Mouse (Mus musculus) macrophage (primary cell): ENCODE data around the gene Aff1. TPM values are rescaled to one million over a fixed set of nuclear protein-coding genes. Genes with fewer than 3 reads are reported as not detected.

Source experiments
- H3K27ac ChIP-seq: fragments of 350-480 bp; formaldehyde crosslinking; 2 replicates; pipeline ENCODE4 v1.9.0; 2021
- H3K36me3 ChIP-seq: fragments of 350-480 bp; formaldehyde crosslinking; 2 replicates; pipeline ENCODE4 v1.9.0; 2021; ENCODE audit errors: inconsistent target
- H3K4me3 ChIP-seq: fragments of 350-480 bp; formaldehyde crosslinking; 2 replicates; pipeline ENCODE4 v1.9.0; 2021; ENCODE audit errors: inconsistent target
- H3K79me2 ChIP-seq: fragments of 350-480 bp; formaldehyde crosslinking; 2 replicates; pipeline ENCODE4 v1.9.0; 2021; ENCODE audit errors: inconsistent target
- WGBS: methylation state at CpG from one replicate; pipeline ENCODE4 v1.1.7; 2026; ENCODE audit warnings: inconsistent platforms; ENCODE audit not compliant: missing documents; 5-methylcytosine and 5-hydroxymethylcytosine counted together
- polyA plus RNA-seq: library from polyadenylated mRNA; stranded (reverse); fragments of 250-400 nt; gene quantifications from 3 replicates; pipeline ENCODE4 v1.2.4, GENCODE M21; 2018; ENCODE audit warnings: inconsistent platforms
- total RNA-seq, 78 experiments: library from RNA; depleted of rRNA; stranded (reverse); fragments of 250-400 nt; gene quantifications; 1 replicate in 9 of 78; 2 replicates in 24 of 78; 3 replicates in 43 of 78; 4 replicates in 2 of 78; pipeline ENCODE4 v1.2.4; 2018; ENCODE audit warnings: inconsistent platforms in 56 of 78

Aff1 gene
- 100 to 1,000 TPM; 203 to 938 (median 276) TPM for total RNA-seq (2018; cell fraction: chromatin; rRNA removed)
- total RNA-seq (2018; cell fraction: cytosol; rRNA removed), result 100 to 1,000 TPM in 8 of 26 experiments, 10 to 100 TPM in 18; 80.4 to 132 (median 93.2) TPM
- total RNA-seq (2018; cell fraction: nucleus; rRNA removed), result 100 to 1,000 TPM; 134 to 711 (median 191) TPM
- 46.6 to 51.5 TPM (median 46.7 TPM) in 3 replicates for polyA plus RNA-seq

DNA sequence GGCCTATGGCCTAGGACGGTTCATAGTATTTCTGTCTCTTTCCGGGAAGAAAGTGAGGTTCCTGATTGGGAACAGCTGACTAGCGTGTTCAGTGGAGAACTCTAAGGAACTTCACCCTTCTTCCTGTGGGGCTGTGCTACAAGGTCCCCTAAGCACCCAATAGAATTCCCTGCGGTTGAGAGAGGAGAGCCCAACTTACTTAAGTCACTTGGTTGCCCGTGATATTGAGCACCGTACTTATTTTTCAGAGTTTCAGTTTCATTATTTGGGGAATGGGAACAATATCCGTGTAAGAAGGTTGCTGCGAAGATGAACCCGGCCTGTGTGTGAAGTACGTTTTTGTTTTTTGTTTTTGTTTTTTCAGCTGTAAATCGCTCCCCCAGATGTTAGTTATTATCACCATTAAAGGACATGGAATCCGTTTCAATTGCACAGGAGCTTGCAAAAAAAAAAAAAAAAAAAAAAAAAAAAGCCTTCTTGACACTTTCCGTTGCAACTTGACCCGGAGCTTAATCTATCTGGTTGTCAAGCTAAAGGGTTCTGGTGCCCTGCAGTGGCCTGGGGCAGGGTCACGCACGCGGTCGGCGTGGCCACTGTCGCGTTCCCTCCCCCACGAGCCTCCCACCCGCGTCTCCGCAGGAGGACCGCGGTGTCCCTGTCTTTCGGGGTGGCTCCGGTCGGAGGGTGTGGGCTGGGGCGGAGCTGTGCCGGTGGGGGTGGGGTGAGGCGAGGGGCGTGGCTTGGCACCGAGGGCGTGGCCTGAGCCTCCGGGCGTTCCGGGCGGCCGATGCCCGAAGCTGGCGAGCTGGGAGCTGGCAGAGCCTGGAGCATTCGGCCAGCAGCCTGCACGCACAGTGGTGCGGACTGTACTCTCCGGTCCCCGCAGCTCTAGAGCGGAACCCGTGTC is at the start of gene Aff1:
TSS of gene Aff1 (plus strand) at position 751 of the 907 bp plus-strand sequence.
- 1% methylated on average over 48 of the region's 50 CpGs for WGBS
- Histone ChIP-seq H3K27ac (peak within 1 kb of the TSS; percentile 82), H3K36me3 (no peaks in the 10 kb centered on the region), H3K79me2 (peaks cover 47% of the 10 kb centered on the region), H3K4me3 (peak within 1 kb of the TSS; percentile 91)

DNA sequence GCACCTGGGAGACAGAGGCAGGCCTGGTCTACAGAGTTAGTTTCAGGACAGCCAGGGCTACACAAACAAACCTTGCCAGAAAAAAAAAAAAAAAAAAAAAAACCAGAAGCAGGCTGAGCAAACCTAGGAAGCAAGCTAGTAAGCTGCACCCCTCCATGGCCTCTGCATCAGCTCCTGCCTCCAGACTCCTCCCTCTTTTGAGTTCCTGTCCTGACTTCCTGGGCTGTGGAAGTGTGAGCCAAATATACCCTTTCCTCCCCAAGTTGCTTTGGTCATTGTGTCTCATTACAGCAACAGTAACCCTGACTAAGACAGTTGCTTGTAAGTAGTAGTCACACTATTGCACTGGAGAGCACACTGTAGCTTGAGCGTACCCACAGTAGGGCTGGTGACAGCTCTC is 48.0 kb upstream of the Aff1 start:
- Histone ChIP-seq H3K27ac (peak overlapping the region; percentile 74), H3K4me3 (no peak overlapping the region)
- 91% methylated on average over 1 of the region's 1 CpGs for WGBS

DNA sequence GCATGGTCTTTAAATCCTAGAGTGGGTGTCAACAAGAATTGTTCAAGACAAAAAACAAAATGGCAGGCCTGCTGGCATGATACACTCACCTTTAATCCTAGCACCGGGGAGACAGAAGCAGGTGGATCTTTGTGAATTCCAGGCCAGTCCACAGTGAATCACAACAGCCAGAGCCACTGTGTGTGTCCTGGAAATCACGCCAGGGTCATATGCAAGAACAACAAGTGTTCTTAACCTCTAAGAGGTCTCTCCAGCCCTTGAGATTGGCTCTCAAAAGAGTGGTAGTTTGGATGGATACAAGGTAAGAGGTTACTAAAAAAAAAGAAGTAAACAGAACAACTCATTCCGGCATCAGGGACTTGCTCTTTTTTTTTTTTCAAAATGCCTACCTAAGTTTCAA is 44.9 kb upstream of the Aff1 start:
- no peak overlapping the region for H3K27ac ChIP-seq
- H3K4me3 ChIP-seq, result no peak overlapping the region
- no peaks in the 10 kb centered on the region for H3K36me3 ChIP-seq
- WGBS, result 92% methylated on average over 3 of the region's 3 CpGs
- H3K79me2 ChIP-seq, result no peaks in the 10 kb centered on the region

More for the DNA sequence above, 48.0 kb upstream of the Aff1 start:
- Histone ChIP-seq H3K79me2 (no peaks in the 10 kb centered on the region), H3K36me3 (no peaks in the 10 kb centered on the region)

DNA sequence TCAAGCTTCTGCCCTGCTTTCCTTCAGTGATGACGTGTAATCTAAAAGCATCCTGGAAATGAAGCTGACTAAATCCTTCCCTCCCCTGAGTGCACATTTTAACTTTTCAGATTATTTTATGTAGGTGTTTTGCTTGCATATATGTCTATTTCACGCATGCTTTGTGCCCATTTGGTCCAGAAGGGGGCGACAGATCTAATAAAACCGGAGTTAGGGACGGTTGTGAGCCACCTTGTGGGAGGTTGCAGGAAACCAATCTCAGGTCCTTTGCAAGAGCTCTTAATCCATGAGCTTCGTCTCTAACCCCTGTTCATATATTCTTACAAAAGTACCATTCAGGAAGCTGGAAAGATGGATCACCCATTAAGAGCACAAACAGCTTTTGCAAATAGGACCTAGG is 37.9 kb upstream of the Aff1 start:
- WGBS, result 49% methylated on average over 6 of the region's 6 CpGs
- no peaks in the 10 kb centered on the region for H3K36me3 ChIP-seq
- no peak overlapping the region for H3K27ac ChIP-seq
- H3K79me2 ChIP-seq, result no peaks in the 10 kb centered on the region
- H3K4me3 ChIP-seq, result no peak overlapping the region

DNA sequence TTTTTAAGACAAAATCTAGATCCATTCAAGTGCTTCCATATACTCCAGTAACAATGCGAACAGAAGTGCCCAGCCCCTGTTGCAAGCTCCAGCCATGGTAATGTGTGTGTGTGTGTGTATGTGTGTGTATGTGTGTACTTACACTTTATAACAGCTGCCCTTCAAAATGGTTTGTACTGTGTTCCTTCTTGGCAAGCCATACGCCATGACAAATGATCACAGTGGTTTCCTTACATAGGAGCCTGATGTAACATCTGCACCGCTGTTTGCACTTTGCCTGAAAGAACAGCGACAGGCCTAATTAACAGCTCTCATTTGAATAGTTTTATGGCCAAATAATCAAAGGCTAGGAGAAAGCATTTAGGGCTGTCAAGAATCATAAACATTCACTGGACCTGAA is 37.4 kb upstream of the Aff1 start:
- H3K36me3 ChIP-seq, result no peaks in the 10 kb centered on the region
- H3K27ac ChIP-seq, result no peak overlapping the region
- WGBS, result 70% methylated on average over 4 of the region's 4 CpGs
- H3K79me2 ChIP-seq, result no peaks in the 10 kb centered on the region
- H3K4me3 ChIP-seq, result no peak overlapping the region

DNA sequence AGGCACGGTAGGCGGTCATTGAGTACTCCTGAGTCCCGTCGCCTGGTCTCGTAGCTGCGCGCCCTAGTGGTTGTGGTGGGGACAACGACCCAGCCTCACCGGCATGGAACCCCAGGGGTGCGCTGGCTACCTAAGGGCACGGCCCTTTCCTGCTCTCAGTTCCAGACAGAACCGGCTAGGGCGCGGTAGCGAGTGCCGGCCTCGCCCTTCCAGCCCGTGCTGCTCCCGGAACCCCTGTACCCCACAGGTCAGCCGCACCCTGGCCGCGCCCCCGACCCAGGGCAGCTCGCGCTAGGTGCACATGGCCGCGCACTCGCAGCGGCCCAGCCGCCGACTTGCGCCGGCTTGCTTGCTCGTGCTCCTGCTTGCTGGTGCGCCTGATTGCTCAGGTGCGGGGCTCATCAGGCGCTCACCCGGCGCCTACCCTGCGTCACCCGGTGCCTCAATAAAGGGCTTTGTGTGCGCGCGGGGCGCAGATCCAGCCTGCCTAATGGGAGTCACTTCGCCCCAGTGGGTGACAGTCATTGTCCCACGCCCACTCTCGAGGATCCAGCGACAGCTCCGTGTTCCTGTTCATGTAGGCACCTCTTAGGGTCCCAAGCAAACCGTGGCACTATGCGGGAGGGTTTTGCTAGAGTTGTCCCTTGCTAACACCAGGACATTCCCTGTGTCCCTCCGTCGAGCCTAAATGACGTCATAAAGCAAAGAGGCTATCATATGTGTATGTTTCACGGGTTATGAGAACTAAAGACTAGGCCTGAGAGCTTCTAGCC is 36.6 kb upstream of the Aff1 start, which contains the start of gene 1700016H13Rik:
TSS of gene 1700016H13Rik (minus strand) at position 665 of the 773 bp plus-strand sequence.
- 6% methylated on average over 54 of the region's 56 CpGs for WGBS

DNA sequence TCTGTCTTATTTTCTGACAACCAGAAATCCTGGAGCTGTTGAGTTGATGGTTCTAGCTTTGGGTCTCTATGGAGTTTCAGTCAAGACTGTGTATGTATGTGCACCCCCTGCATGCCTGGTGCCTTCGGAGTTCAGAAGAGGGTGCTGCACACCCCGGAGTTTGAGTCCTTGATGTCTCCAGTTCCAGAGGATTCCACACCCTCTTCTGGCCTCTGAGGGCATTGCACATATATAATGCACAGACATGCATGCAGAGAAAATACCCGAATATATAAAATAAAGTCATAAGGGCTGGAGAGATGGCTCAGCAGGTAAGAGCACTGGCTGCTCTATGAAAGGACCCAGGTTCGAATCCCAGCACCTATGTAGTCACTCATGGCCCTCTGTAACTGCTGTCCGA is 33.3 kb upstream of the Aff1 start:
- Histone ChIP-seq H3K36me3 (no peaks in the 10 kb centered on the region), H3K4me3 (no peak overlapping the region), H3K79me2 (no peaks in the 10 kb centered on the region), H3K27ac (no peak overlapping the region)
- 72% methylated on average over 5 of the region's 5 CpGs for WGBS

More for the DNA sequence above, 36.6 kb upstream of the Aff1 start, which contains the start of gene 1700016H13Rik:
- no peaks in the 10 kb centered on the region for H3K79me2 ChIP-seq
- peak within 1 kb of the TSS; percentile 12; the same call in 1 of the 2 replicates for H3K4me3 ChIP-seq
- H3K27ac ChIP-seq, result no peak within 1 kb of the TSS
- H3K36me3 ChIP-seq, result no peaks in the 10 kb centered on the region

DNA sequence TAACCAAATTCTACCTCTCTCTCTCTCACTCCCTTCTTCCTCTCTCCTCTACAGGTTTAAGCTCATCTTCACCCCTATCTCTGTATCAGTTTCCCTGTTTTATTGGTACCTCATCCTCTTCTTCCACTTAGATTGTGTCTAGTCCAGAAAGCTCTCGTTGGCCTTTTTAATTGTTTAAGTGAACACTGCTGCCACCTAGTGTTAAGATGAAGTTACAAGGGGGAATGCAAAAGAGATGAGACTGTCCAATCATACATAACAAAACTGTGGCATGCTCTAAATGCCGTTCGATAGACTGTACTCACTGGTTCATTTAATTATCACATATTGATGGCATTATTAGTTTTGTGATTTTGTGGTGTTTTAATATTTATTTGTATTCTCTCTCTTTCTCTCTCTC is 32.6 kb upstream of the Aff1 start:
- no peak overlapping the region for H3K4me3 ChIP-seq
- no peaks in the 10 kb centered on the region for H3K79me2 ChIP-seq
- WGBS, result 30% methylated on average over 3 of the region's 3 CpGs
- H3K27ac ChIP-seq, result no peak overlapping the region
- no peaks in the 10 kb centered on the region for H3K36me3 ChIP-seq

DNA sequence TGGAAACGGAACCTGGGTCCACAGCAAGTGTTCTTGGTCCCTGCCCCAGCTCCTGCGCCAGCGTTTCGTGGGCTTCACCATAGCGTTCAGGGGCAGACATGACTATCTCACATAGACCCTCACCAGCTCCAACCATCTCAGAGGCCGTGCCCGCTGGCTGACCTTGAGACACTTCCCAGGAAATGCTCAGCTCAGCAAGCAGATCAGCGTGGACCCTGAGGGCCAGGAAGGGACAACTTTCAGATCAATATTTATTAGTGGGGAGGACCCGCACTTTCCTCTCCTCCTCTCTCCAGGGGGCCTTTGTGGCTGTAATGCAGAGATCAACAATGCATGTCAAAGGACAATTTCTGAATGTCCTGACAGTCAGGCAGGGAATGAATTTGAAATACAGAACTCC is 27.2 kb upstream of the Aff1 start:
- Histone ChIP-seq H3K79me2 (no peaks in the 10 kb centered on the region), H3K36me3 (no peaks in the 10 kb centered on the region), H3K27ac (no peak overlapping the region), H3K4me3 (no peak overlapping the region)
- WGBS, result 93% methylated on average over 9 of the region's 9 CpGs

DNA sequence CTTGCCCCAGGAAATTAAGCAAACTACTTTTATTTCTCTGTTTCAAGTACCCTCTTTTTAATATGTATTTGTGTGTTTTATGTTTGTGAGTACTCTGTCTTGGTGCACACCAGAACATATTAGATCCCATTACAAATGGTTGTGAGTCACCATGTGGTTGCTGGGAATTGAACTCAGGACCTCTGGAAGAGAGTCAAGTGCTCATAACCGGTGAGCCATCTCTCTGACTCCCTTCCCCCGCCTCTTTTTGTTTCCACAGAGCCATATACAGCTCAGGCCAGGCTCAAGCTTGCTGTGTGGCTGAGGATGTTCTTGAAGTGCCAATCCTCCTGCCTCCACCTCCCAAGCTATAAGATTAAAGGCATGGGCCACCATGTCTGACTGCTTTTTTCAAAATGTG is 26.3 kb upstream of the Aff1 start:
- Histone ChIP-seq H3K79me2 (no peaks in the 10 kb centered on the region), H3K36me3 (no peaks in the 10 kb centered on the region), H3K4me3 (no peak overlapping the region), H3K27ac (no peak overlapping the region)
- 93% methylated on average over 2 of the region's 2 CpGs for WGBS

DNA sequence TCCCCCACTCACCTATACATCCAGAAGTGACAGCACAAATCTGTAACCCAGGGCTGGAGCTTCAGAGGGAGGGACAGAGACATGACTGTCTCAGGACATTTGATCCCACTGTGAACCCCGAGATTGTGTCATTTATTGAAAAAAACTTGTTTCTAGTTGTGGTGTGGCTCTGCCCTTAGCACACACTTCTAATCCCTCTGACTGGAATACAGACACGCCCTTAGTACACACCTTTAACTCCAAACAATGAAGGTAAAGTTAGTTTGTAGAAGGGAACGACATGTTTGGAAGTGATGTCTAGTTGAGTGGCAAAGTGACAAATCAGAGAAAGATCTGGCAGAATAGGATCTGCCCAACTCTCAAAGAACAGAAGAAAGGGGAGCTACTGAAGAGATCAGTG is 20.3 kb upstream of the Aff1 start:
- Histone ChIP-seq H3K79me2 (no peaks in the 10 kb centered on the region), H3K36me3 (no peaks in the 10 kb centered on the region), H3K27ac (no peak overlapping the region), H3K4me3 (no peak overlapping the region)
- 92% methylated on average over 3 of the region's 3 CpGs for WGBS

DNA sequence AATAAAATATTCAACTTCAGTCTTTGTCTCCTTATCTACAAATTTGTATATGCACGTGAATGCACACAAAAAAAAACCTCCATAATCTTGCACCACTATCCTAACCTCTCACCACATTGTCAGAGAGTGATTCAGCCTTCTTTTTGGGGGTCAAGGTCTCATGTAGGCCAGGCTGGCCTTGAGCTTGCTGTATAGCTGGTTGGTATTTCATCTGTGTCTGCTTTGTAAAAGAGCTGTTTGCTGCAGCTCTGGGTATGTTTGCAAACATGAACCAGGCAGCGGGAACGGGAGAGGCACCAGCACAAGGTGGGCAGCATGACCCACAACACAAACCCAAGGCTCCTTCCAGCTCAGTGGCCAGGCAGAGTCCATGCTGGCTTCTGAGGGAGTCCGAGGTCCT is 18.6 kb upstream of the Aff1 start:
- Histone ChIP-seq H3K36me3 (no peaks in the 10 kb centered on the region), H3K4me3 (no peak overlapping the region), H3K27ac (no peak overlapping the region), H3K79me2 (no peaks in the 10 kb centered on the region)
- 81% methylated on average over 4 of the region's 4 CpGs for WGBS

DNA sequence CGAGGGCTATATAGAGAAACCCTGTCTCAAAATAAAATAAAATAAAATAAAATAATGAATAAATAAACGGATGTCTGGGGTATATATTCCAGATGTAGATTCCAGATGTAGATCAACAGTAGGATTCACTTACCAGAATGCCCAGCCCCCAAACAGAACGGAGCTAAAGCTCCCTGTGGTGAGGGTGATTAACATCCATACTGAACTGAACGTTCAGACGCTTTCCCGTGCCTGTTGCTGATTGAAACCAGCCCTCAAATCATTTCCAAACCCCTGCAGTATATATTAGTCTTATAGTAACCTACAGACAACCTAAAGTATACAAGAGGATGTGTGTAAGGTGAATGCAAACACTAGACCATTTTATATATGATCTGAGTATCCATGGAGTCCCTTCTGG is 17.7 kb upstream of the Aff1 start:
- Histone ChIP-seq H3K27ac (no peak overlapping the region), H3K4me3 (no peak overlapping the region), H3K79me2 (no peaks in the 10 kb centered on the region), H3K36me3 (no peaks in the 10 kb centered on the region)
- 85% methylated on average over 6 of the region's 6 CpGs for WGBS

DNA sequence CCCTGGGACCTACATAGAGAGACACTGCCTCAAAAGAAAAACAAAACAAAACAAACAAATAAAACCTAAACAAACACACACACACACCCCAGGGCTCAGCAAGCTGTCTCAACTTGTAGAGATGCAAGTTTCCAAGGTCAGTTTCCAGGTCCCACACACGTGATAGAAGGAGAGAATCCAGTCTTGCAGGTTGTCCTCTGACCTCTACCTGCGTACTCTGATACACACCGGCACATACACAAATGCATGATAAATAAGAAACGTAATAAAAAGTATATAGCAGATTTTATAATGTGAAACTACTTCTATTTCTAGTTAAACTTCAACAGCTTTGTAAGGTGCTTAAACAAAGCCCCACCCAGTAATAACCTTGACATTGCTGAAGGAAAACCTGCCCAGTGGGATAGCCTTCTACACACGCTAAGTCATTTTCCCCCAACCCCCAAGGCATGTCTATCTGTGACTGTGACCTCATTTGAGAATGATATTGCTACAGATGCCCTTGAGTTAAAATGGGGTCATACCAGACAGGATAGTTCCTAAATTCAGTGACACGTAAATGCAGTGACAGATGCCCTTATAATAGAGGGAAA is 15.8 kb upstream of the Aff1 start:
- Histone ChIP-seq H3K27ac (no peak overlapping the region), H3K79me2 (no peaks in the 10 kb centered on the region), H3K36me3 (no peaks in the 10 kb centered on the region), H3K4me3 (no peak overlapping the region)
- 98% methylated on average over 6 of the region's 6 CpGs for WGBS
